Mouse (Mus musculus) midbrain, embryonic 15.5 days (tissue): ENCODE data around the gene Slc2a8. TPM values are rescaled to one million over a fixed set of nuclear protein-coding genes. Genes with fewer than 3 reads are reported as not detected.
A peak's percentile ranks its signal among the peaks of the same experiment; 100 is the strongest.

Source experiments
- ATAC-seq: fragments of 200-750 bp; cut with Nextera tagmentation; replicated peaks from 2 replicates; pipeline ENCODE4 v1.8.0; 2017; ENCODE audit warnings: moderate TSS enrichment
- H3K27ac ChIP-seq: fragments of 300-500 bp; sonication (generic); 2 replicates; pipeline ENCODE4 v1.5.1; 2015; ENCODE audit warnings: mild to moderate bottlenecking, inconsistent platforms
- H3K27me3 ChIP-seq: fragments of 300-500 bp; sonication (generic); replicated peaks from 2 replicates; pipeline ENCODE4 v1.6.1; 2015; ENCODE audit warnings: inconsistent platforms
- H3K36me3 ChIP-seq: fragments of 300-500 bp; sonication (generic); replicated peaks from 2 replicates; pipeline ENCODE4 v1.6.1; 2015; ENCODE audit warnings: inconsistent platforms
- H3K4me1 ChIP-seq: fragments of 300-500 bp; sonication (generic); 2 replicates; pipeline ENCODE4 v1.6.1; 2015; ENCODE audit warnings: inconsistent platforms
- H3K4me2 ChIP-seq: fragments of 300-500 bp; sonication (generic); 2 replicates; pipeline ENCODE4 v1.6.1; 2015; ENCODE audit warnings: inconsistent platforms, mild to moderate bottlenecking, moderate library complexity
- H3K4me3 ChIP-seq: fragments of 300-500 bp; sonication (generic); 2 replicates; pipeline ENCODE4 v1.5.1; 2015; ENCODE audit warnings: mild to moderate bottlenecking, inconsistent platforms
- H3K9ac ChIP-seq: fragments of 300-500 bp; sonication (generic); 2 replicates; pipeline ENCODE4 v1.6.1; 2015; ENCODE audit warnings: mild to moderate bottlenecking, inconsistent platforms
- H3K9me3 ChIP-seq: fragments of 300-500 bp; sonication (generic); 2 replicates; pipeline ENCODE4 v1.6.1; 2016; ENCODE audit warnings: inconsistent platforms
- WGBS: fragments of 180-500 bp; shearing (Covaris S2); methylation state at CpG from one replicate; pipeline ENCODE4 v1.1.7; 2015; ENCODE audit warnings: mixed read lengths; 5-methylcytosine and 5-hydroxymethylcytosine counted together
- polyA plus RNA-seq: library from polyadenylated mRNA; unstranded; fragments of >200 nt; fragmentation: Nextera tagmentation; extraction: Ambion mirVana; gene quantifications from 2 replicates; pipeline ENCODE4 v1.2.1, GENCODE M21; 2015

Gene Slc2a8
- polyA plus RNA-seq, 1 experiment from 2014 or later: 22.4 TPM

- H3K27me3 ChIP-seq: no peaks in the 10 kb centered on the region
- H3K27ac ChIP-seq: 0 out of 2 replicates have a peak overlapping the region, but pooled peaks have one; percentile 96
- ATAC-seq: no peak
- H3K4me3 ChIP-seq: peak overlapping the region; percentile 65; the same call in 1 of the 2 replicates
- 88% methylated on average over 9 of the region's 9 CpGs for WGBS
- H3K9ac ChIP-seq: peak overlapping the region; percentile 83; the same call in 1 of the 2 replicates
- peak overlapping the region; percentile 82; the same call in 1 of the 2 replicates for H3K4me2 ChIP-seq
- peaks cover 29% of the 10 kb centered on the region for H3K4me1 ChIP-seq
- no peaks in the 10 kb centered on the region for H3K9me3 ChIP-seq
- H3K36me3 ChIP-seq: peaks cover 6% of the 10 kb centered on the region; the same call in 1 of the 2 replicates
These were observed 13.8 kb downstream of the Slc2a8 start for GRCm38 (mm10) chr2:32968024-32968614.

- under 1% methylated on average over 55 of the region's 55 CpGs for WGBS
These were observed 14.9 kb downstream of the Slc2a8 start for GRCm38 (mm10) chr2:32966689-32967631.

GRCm38 (mm10) chr2:32966184-32966688, 15.6 kb downstream of the Slc2a8 start:
- Histone ChIP-seq H3K4me3 (peak overlapping the region; percentile 65), H3K4me1 (peaks cover 40% of the 10 kb centered on the region), H3K9me3 (no peaks in the 10 kb centered on the region), H3K27me3 (no peaks in the 10 kb centered on the region), H3K4me2 (peak overlapping the region; percentile 82), H3K27ac (peak overlapping the region; percentile 96), H3K9ac (peak overlapping the region; percentile 83), H3K36me3 (peaks cover 6% of the 10 kb centered on the region; the same call in 1 of the 2 replicates)
- no peak for ATAC-seq
- 11% methylated on average over 13 of the region's 13 CpGs for WGBS

More at GRCm38 (mm10) chr2:32966689-32967631, 14.9 kb downstream of the Slc2a8 start:
- Histone ChIP-seq H3K9ac (peak overlapping the region; percentile 83), H3K36me3 (peaks cover 6% of the 10 kb centered on the region; the same call in 1 of the 2 replicates), H3K27me3 (no peaks in the 10 kb centered on the region), H3K27ac (peak overlapping the region; percentile 96), H3K4me3 (peak overlapping the region; percentile 65), H3K4me2 (peak overlapping the region; percentile 82), H3K9me3 (no peaks in the 10 kb centered on the region), H3K4me1 (peaks cover 40% of the 10 kb centered on the region)
- ATAC-seq: peak; percentile 91

GRCm38 (mm10) chr2:32965511-32966183, 16.2 kb downstream of the Slc2a8 start:
- WGBS: 16% methylated on average over 7 of the region's 7 CpGs
- Histone ChIP-seq H3K4me2 (peak overlapping the region; percentile 82; the same call in 1 of the 2 replicates), H3K4me1 (peaks cover 45% of the 10 kb centered on the region), H3K36me3 (peaks cover 6% of the 10 kb centered on the region; the same call in 1 of the 2 replicates), H3K9me3 (no peaks in the 10 kb centered on the region), H3K27ac (no peak overlapping the region), H3K27me3 (no peaks in the 10 kb centered on the region), H3K4me3 (no peak overlapping the region), H3K9ac (no peak overlapping the region)
- ATAC-seq: no peak

- peaks cover 49% of the 10 kb centered on the region for H3K4me1 ChIP-seq
- no peaks in the 10 kb centered on the region for H3K27me3 ChIP-seq
- no peak for ATAC-seq
- H3K9me3 ChIP-seq: no peaks in the 10 kb centered on the region
- H3K9ac ChIP-seq: no peak overlapping the region
- H3K4me3 ChIP-seq: no peak overlapping the region
- H3K36me3 ChIP-seq: peaks cover 6% of the 10 kb centered on the region; the same call in 1 of the 2 replicates
- WGBS: 32% methylated on average over 10 of the region's 10 CpGs
- H3K4me2 ChIP-seq: no peak overlapping the region
- no peak overlapping the region for H3K27ac ChIP-seq
These were observed 17.0 kb downstream of the Slc2a8 start for GRCm38 (mm10) chr2:32964659-32965457.

GRCm38 (mm10) chr2:32963981-32964380, 17.9 kb downstream of the Slc2a8 start:
- H3K9me3 ChIP-seq: no peaks in the 10 kb centered on the region
- H3K4me1 ChIP-seq: peaks cover 49% of the 10 kb centered on the region
- 82% methylated on average over 1 of the region's 1 CpGs for WGBS
- ATAC-seq: no peak
- peaks cover 6% of the 10 kb centered on the region; the same call in 1 of the 2 replicates for H3K36me3 ChIP-seq
- H3K4me2 ChIP-seq: no peak overlapping the region
- no peak overlapping the region for H3K4me3 ChIP-seq
- H3K9ac ChIP-seq: no peak overlapping the region
- no peaks in the 10 kb centered on the region for H3K27me3 ChIP-seq
- no peak overlapping the region for H3K27ac ChIP-seq

GRCm38 (mm10) chr2:32963544-32963943, 18.3 kb downstream of the Slc2a8 start:
- H3K4me1 ChIP-seq: peaks cover 49% of the 10 kb centered on the region
- no peak for ATAC-seq
- peak overlapping the region; percentile 82 for H3K4me2 ChIP-seq
- no peaks in the 10 kb centered on the region for H3K9me3 ChIP-seq
- no peak overlapping the region for H3K9ac ChIP-seq
- no peak overlapping the region for H3K4me3 ChIP-seq
- no peaks in the 10 kb centered on the region for H3K27me3 ChIP-seq
- H3K27ac ChIP-seq: no peak overlapping the region
- peaks cover 6% of the 10 kb centered on the region; the same call in 1 of the 2 replicates for H3K36me3 ChIP-seq
- 68% methylated on average over 4 of the region's 4 CpGs for WGBS

- Histone ChIP-seq H3K27ac (no peak overlapping the region), H3K36me3 (peaks cover 6% of the 10 kb centered on the region; the same call in 1 of the 2 replicates)
These were observed 19.0 kb downstream of the Slc2a8 start for GRCm38 (mm10) chr2:32962875-32963220.

GRCm38 (mm10) chr2:32962062-32962874, 19.6 kb downstream of the Slc2a8 start:
- H3K36me3 ChIP-seq: peaks cover 6% of the 10 kb centered on the region; the same call in 1 of the 2 replicates
- peak overlapping the region; percentile 82 for H3K4me2 ChIP-seq
- H3K4me1 ChIP-seq: peaks cover 40% of the 10 kb centered on the region
- under 1% methylated on average over 33 of the region's 33 CpGs for WGBS
- H3K27ac ChIP-seq: peak overlapping the region; percentile 76
- ATAC-seq: peak; percentile 1; the same call in 1 of the 2 replicates
- H3K27me3 ChIP-seq: no peaks in the 10 kb centered on the region
- peak overlapping the region; percentile 66 for H3K9ac ChIP-seq
- H3K9me3 ChIP-seq: no peaks in the 10 kb centered on the region
- peak overlapping the region; percentile 76 for H3K4me3 ChIP-seq

More at GRCm38 (mm10) chr2:32962875-32963220, 19.0 kb downstream of the Slc2a8 start:
- 9% methylated on average over 9 of the region's 9 CpGs for WGBS
- no peak for ATAC-seq
- no peaks in the 10 kb centered on the region for H3K27me3 ChIP-seq
- no peaks in the 10 kb centered on the region for H3K9me3 ChIP-seq
- H3K4me1 ChIP-seq: peaks cover 45% of the 10 kb centered on the region
- peak overlapping the region; percentile 76 for H3K4me3 ChIP-seq
- peak overlapping the region; percentile 82 for H3K4me2 ChIP-seq
- H3K9ac ChIP-seq: peak overlapping the region; percentile 66

- 3% methylated on average over 55 of the region's 55 CpGs for WGBS
- H3K4me2 ChIP-seq: peak within 1 kb of the TSS; percentile 82
- H3K36me3 ChIP-seq: peaks cover 6% of the 10 kb centered on the region; the same call in 1 of the 2 replicates
- peaks cover 37% of the 10 kb centered on the region for H3K4me1 ChIP-seq
- H3K4me3 ChIP-seq: peak within 1 kb of the TSS; percentile 76
- ATAC-seq: peak; percentile 94
- H3K9ac ChIP-seq: peak within 1 kb of the TSS; percentile 66
- H3K9me3 ChIP-seq: no peaks in the 10 kb centered on the region
- H3K27ac ChIP-seq: peak within 1 kb of the TSS; percentile 76
- no peaks in the 10 kb centered on the region for H3K27me3 ChIP-seq
These were observed 20.5 kb downstream of the Slc2a8 start, which contains the start of the genes Rpl12 and Lrsam1 for GRCm38 (mm10) chr2:32961192-32961995. Gene Rpl12 (plus strand): TSS chr2:32961559. Gene Lrsam1 (minus strand): TSS chr2:32961614.
